In genomic region chr9:90199611-90200010, GRCm38 (mm10) we compare ENCODE assay signal across 19 mouse cellular contexts. TPM values are rescaled to one million over a fixed set of nuclear protein-coding genes. Genes with fewer than 3 reads are reported as not detected.
"Had no signal": no experiment of that assay in that cellular context is flagged by ENCODE, and none has a peak within 500 bp of the region (broad histone marks: within the 10 kb centered on the region; RNA-seq: fewer than 3 reads in every experiment).

No protein-coding gene starts in this region.

- H3K4me2 ChIP-seq: limb, embryonic 12.5 days; limb, embryonic 15.5 days; liver, embryonic 11.5 days; lung, embryonic 14.5 days; midbrain, embryonic 12.5 days; midbrain, embryonic 15.5 days; neural tube, embryonic 12.5 days; neural tube, embryonic 15.5 days; stomach, embryonic 15.5 days had no signal

- H3K27me3 ChIP-seq: limb, embryonic 12.5 days; limb, embryonic 15.5 days; midbrain, embryonic 12.5 days; midbrain, embryonic 15.5 days; neural tube, embryonic 12.5 days; neural tube, embryonic 15.5 days; stomach, embryonic 15.5 days had no signal

- H3K9me3 ChIP-seq: limb, embryonic 12.5 days; limb, embryonic 15.5 days; midbrain, embryonic 12.5 days; midbrain, embryonic 15.5 days; neural tube, embryonic 12.5 days; neural tube, embryonic 15.5 days; stomach, embryonic 15.5 days had no signal

- H3K9ac ChIP-seq: limb, embryonic 12.5 days; limb, embryonic 15.5 days; liver, embryonic 14.5 days; liver, postnatal 0 days; lung, embryonic 14.5 days; midbrain, embryonic 12.5 days; midbrain, embryonic 15.5 days; neural tube, embryonic 12.5 days; neural tube, embryonic 15.5 days; stomach, embryonic 15.5 days had no signal

- H3K27ac ChIP-seq: limb, embryonic 12.5 days; liver, embryonic 14.5 days; macrophage; midbrain, embryonic 12.5 days; midbrain, embryonic 15.5 days; neural tube, embryonic 12.5 days; neural tube, embryonic 15.5 days; stomach, embryonic 15.5 days had no signal

- ATAC-seq: midbrain, embryonic 15.5 days had no signal

- DNase-seq: kidney, postnatal 14 days; kidney, postnatal 4 days; left cerebral cortex, postnatal 4 days; liver, postnatal 0 days; lung, embryonic 14.5 days; right cerebral cortex, postnatal 25 days; spleen, adult 18-20 months; thymus, postnatal 25 days had no signal

- H3K4me3 ChIP-seq: limb, embryonic 12.5 days; limb, embryonic 15.5 days; midbrain, embryonic 12.5 days; midbrain, embryonic 15.5 days; neural tube, embryonic 12.5 days; neural tube, embryonic 15.5 days; stomach, embryonic 15.5 days had no signal

- H3K4me1 ChIP-seq: limb, embryonic 12.5 days; midbrain, embryonic 12.5 days; midbrain, embryonic 15.5 days; neural tube, embryonic 12.5 days; neural tube, embryonic 15.5 days; stomach, embryonic 15.5 days had no signal

RNA-seq across cellular contexts. Expression of gene Adamts7, which starts 36.7 kb away (rescaled TPM):
- total RNA-seq: megakaryocyte, adult 5-6 weeks had no signal
- polyA plus RNA-seq: macrophage had no signal
